Mouse (Mus musculus): ENCODE measurements around the gene Kcnj10.

Gene Kcnj10

GRCm38 (mm10) chr1:172340729-172341321, at the start of gene Kcnj10:
Kcnj10 (plus strand) TSS chr1:172341210.
- DNase-seq = peak; percentile 73 to 81

GRCm38 (mm10) chr1:172292880-172293279, 48.1 kb upstream of the Kcnj10 start:
- DNase-seq = no peak

DNA sequence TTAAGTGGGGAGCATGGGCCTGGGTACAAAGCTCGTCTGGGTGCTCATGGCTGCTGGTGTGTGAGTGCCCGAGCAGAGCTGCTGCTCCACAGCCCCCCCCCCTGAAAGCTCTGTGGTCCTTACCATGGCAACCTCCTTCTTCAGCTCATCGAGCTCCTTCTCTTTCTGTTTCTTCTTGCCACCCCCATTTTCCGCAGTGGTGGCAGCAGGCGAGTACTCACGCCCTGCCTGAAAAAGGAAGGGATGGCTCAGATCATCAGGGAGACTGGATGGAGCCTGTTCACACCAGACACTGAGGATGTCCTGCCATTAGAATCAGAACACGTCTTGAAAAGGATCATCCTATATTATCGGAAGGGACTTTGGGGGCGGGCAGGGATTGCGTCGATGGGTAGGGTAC, 47.6 kb upstream of the Kcnj10 start:
- DNase-seq = no peak

DNA sequence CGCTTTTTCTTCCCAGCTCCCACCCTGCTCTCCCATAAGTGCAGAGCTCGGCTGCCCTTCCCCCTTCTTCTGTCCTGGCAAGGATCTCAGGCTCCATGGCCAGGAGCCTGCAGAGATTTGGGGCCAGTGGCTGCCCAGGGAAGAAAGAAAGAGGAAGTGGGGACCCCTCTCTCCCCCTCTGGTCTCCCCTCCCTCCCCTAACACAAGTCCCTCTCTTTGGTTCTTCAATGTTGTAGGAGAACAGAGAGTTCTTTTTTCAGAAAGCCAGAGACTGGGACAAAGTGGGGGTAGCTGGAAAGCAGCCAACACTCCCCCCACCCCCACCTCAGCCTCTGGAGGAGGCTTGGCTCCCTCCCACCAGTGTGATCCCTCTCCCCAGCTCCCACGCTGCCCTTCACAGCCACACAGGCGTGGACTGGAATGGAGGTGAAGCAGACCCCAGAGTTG, 45.2 kb upstream of the Kcnj10 start:
- no peak for DNase-seq

- peak in 1 of 2 experiments; percentile 34 for DNase-seq
These were observed 44.0 kb upstream of the Kcnj10 start for GRCm38 (mm10) chr1:172296816-172297510.

DNA sequence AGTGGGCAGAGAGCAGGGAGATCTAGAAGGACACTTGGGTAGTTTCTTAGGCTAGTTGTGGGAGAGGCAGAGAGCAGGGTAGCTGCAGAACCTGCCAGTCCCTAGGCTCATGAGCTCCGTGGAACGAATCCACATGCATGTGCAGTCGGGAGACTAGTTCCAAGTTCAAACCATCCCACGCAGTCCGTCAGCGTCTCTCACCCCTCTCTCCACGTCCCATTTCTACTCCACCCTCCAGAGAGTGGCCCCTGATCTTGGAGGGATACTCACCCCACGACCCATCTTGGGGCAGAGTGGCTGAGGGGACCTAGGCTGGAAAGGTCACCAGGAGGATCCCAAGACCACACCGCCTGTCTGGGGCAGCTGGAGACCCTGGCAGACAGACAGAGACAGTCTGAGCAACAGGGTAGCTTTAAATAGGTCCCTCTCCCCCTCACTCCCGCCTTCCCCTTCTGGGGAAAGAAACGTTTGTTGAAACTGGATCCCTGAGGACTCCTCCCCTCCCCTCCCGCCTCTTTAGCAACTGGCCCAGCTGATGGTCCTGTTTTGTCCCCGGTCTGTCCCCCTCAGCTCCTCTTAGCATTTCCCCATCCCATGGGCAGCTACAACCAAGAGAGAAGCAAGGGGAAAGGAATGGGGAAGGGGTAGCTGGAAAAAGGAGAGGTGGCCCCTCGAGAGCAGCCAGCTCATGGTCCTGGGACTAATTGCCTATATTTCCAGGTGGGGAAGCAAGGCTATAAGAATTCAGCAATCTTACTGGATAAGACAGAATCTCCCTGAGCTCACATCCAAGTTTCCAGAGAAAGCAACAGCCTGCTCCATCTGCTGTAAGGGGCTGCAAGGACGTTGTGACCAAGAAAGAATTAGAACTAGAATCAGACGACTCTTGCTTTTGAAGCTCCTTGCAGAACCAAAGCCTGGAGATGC, 43.1 kb upstream of the Kcnj10 start, which contains the start of gene Atp1a2:
Gene Atp1a2, minus strand, starts transcription at position 454 of the 927 bp plus-strand sequence.
- DNase-seq = peak in 1 of 2 experiments; percentile 21

DNA sequence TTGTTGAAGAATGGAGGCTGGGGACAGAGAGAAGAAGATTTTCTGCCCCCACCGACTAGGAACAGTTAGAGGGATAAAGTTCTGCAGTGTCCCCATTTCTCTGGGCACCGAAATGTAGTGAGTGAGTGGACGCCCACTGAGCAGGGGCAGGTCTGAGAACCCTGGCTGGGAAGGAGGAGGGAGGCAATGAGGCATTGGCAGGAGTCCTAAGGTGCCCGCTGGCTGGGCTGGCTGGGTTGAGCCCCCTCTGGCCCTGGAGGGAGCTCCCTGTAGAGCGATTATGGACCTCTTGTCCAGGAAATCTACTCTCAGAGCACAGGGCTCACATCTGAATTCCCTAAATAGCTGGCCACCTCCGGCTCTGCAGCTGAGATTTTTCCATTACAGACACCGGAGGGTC, 41.5 kb upstream of the Kcnj10 start:
- DNase-seq = no peak

DNA sequence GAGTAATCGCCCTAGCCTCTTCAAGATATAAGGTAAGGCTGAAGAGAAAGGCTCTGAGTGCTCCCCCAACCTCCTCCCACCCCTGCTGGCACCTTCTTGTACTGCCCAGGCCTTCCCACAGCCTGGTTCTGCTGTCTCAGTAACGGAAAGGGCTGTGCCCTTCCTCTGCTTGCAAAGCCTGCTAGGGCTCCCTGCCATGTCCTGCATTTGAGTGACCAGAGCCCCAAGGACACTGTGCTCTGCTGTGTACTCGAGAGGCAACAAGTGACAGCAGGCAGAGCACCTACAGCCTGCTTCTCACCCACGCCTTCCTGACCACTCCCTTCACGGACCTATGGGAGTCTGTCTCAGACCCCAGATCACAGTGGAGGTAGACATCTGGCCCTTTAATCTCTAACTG, 40.8 kb upstream of the Kcnj10 start:
- no peak for DNase-seq

GRCm38 (mm10) chr1:172301180-172301579, 39.8 kb upstream of the Kcnj10 start:
- no peak for DNase-seq

GRCm38 (mm10) chr1:172302311-172302710, 38.7 kb upstream of the Kcnj10 start:
- DNase-seq = no peak

DNA sequence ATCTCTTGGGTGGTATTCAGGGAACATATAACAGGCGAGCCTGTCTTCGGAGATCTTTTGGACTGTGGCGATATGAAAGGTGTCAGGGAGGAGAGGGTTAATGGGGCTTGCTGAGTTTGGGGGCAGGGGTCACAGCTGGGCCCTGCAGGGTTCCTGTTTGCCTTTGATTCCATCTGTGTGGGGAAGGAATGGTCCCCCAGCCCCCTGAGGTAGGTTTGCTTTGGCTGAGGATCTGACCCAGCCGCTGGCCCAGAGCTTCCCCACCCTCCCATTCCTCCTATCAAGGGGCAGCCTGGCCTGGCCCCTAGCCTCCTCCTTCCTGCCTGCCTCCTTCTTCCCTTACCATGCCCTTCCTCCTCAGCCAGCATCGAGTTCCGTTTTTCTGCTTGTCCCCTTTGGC, 38.2 kb upstream of the Kcnj10 start:
- no peak for DNase-seq

DNA sequence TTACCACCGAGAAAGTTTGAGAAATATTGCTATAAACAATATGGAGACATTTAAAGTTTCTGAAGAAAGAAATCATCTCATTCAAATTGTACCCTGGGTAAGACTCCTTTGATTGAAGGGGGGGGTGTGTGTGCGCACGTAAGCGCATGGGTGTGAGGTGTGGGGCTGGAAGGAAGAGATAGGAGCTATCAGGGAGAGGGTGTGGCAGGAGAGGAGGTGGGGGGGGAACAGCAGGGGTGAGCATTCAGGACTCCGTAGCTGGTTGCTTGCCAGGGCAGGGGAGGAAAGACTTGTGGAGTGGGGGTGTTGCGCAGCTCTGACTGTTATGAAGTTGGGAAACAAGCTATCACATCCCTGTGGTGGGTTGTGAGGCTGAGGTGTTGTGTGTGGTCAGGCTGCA, 36.6 kb upstream of the Kcnj10 start:
- DNase-seq = no peak

DNA sequence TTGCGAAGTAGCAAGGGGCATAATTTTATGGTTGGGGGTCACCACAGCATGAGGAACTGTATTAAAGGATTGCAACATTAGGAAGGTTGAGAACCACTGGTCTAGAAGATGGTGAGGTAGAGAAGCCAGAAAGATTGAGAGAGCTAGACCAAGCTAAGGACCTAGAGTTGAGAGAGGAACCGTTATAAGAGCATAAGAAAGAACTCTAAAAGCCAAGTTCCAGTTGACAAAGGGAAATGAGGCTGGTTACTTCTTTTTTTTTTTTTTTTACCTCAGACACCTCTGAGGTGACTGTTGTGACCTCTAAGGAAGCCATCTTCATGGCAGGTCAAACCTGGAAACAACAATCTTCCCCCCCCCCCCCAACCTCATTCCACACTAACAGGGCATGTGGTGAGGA, 35.9 kb upstream of the Kcnj10 start:
- no peak for DNase-seq

DNA sequence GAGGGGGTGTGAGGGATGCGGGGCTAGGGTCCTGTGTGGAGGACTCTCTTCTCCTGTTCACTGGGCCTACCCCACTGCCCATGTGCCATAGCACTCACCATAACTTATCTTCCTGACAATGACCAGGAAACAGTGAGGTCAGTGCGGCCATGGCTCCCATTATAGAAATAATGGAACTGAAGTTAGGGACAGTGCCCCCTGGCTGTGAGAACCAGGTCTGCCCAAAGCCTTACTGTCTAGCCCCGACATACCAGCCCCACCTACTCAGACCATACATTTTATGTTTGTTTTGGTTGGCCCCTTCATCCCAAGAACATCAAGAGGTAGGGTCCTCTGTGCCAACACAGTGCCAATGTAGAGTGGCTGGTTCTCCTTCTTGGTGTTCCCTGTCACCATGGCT, 35.4 kb upstream of the Kcnj10 start:
- no peak for DNase-seq

GRCm38 (mm10) chr1:172306196-172306595, 34.8 kb upstream of the Kcnj10 start:
- no peak for DNase-seq

DNA sequence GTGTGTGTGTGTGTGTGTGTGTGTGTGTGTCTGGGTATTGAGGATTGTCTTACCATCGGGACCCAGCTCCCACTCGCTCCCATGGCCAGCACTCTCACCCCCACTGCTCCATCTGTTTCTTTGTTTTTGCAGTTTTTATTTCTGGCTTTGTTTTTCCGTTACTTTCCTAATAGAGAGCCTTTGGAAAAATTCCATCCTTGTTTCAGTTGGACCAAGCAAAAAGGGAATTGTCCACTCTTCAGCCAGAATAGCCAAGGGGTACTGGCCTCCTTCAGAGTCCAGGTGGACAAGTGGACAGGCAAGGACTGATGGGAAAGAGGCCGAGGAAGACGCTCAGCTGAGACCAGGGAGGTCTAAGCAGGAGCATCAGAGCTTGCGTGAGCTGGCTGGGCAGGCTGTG, 34.1 kb upstream of the Kcnj10 start:
- DNase-seq = no peak

DNA sequence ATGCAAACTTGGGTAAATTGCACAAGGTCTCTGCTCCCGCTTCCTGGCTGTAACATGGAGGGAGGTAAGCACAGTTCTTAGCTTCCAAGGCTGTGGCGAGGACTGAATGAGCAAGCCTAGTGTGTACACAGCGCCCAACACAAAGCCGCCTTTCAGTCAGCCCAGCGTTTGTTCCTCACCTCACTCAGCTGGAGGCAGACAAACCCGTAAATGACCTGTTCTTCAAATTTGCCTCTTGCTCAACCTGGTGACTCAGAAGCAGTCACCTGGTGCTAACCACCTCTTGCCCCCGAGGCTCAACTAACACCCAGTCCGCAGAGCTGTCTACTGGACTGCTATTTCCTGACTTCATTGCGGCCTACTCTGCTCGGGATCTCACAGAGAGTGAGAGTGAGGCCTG, 33.1 kb upstream of the Kcnj10 start:
- no peak for DNase-seq

- no peak for DNase-seq
These were observed 32.6 kb upstream of the Kcnj10 start for GRCm38 (mm10) chr1:172308409-172308808.

GRCm38 (mm10) chr1:172309699-172310398, 31.2 kb upstream of the Kcnj10 start:
- peak; percentile 92 to 96 for DNase-seq

DNA sequence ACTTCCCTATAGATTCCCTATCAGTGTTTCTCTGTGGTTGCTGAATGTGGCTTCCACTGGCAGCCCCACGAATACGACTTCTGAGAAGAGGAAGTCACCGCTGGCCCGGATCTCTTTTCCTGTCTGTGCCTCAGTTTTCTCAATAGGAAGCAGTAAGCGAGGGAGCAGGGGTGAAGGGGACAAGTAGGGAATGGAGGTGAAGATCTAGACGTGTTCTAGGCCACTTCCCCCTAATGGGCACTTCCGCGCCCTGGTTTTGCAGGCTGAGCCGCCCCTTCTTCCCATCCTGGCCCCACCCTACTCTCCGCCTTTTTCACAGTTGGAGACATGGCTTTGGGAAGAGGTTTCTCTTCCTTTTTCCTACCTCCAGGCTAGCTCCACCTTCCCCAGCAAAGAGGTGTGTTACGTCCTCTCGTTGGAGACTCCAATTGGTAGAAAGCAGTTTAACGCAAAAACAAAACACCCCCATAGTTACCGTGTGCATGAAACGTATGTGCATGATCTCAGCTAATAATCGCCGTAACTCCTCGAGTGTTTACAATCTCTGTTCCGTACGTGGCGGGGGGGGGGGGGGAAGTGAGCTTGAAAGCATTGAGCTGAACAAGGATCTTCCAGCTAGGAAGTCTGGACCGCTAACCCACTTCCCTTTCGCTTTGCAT, 29.6 kb upstream of the Kcnj10 start:
- peak; percentile 67 to 70 for DNase-seq

GRCm38 (mm10) chr1:172311921-172312767, 28.9 kb upstream of the Kcnj10 start:
- peak; percentile 84 to 92 for DNase-seq
